Mouse (Mus musculus) kidney, adult 2 months (tissue): ENCODE measurements at regions not wholly inside any gene's neighbourhood (a gene's known extent, or its start where the extent isn't known, plus 50 kb on each side); places are given as distances from the start of the nearest gene placed in this dataset.
"Not testable (repeated sequence)": the region's sequence is repeated elsewhere in the genome, so short reads cannot be mapped to it uniquely, and the experiment has no call there.

ENCODE experiments used
- DNase-seq: peaks from one replicate; pipeline ENCODE4 v3.0.0; 2021
- H3K27ac ChIP-seq: fragments of 200-500 bp; 2 replicates; pipeline ENCODE4 v1.5.1; 2012; ENCODE audit warnings: low read depth, low read length, control low read depth, inconsistent platforms; ENCODE audit not compliant: insufficient read depth
- H3K27me3 ChIP-seq: fragments of 200-500 bp; replicated peaks from 2 replicates; pipeline ENCODE4 v1.6.1; 2012; ENCODE audit warnings: mild to moderate bottlenecking, moderate library complexity, low read length, inconsistent platforms; ENCODE audit not compliant: control insufficient read depth, insufficient read depth
- H3K36me3 ChIP-seq: fragments of 200-500 bp; 2 replicates; pipeline ENCODE4 v1.6.1; 2012; ENCODE audit warnings: mild to moderate bottlenecking, moderate library complexity, low read length, inconsistent platforms; ENCODE audit not compliant: control insufficient read depth, insufficient read depth
- H3K4me1 ChIP-seq: fragments of 200-500 bp; 2 replicates; pipeline ENCODE4 v1.6.1; 2011; ENCODE audit warnings: low read length; ENCODE audit not compliant: control insufficient read depth, insufficient read depth
- H3K4me3 ChIP-seq: fragments of 200-500 bp; 2 replicates; pipeline ENCODE4 v1.5.1; 2011; ENCODE audit warnings: mild to moderate bottlenecking, low read depth, low read length, control low read depth; ENCODE audit not compliant: insufficient read depth
- CTCF ChIP-seq: fragments of 200-500 bp; conservative IDR thresholded peaks from 2 replicates; pipeline ENCODE4 v1.5.1; 2011; ENCODE audit warnings: low read depth, mild to moderate bottlenecking, control low read depth, low read length, moderate library complexity, mixed read lengths; ENCODE audit not compliant: insufficient read depth, insufficient read length
- POLR2A ChIP-seq: fragments of 200-500 bp; IDR thresholded peaks from one replicate; pipeline ENCODE4 v1.6.1; 2011; ENCODE audit warnings: low read depth, low read length, control low read depth
- WGBS: fragments of 180-500 bp; shearing (Covaris S2); methylation state at CpG from one replicate; pipeline ENCODE4 v1.1.7; 2018; 5-methylcytosine and 5-hydroxymethylcytosine counted together

- H3K36me3 ChIP-seq, result no peaks in the 10 kb centered on the region
- H3K4me3 ChIP-seq, result no peak overlapping the region
- H3K27me3 ChIP-seq, result no peaks in the 10 kb centered on the region; the same call in 1 of the 2 replicates
- no peak for DNase-seq
- no peak overlapping the region for H3K27ac ChIP-seq
- no peak for TF ChIP-seq CTCF
- no peak for TF ChIP-seq POLR2A
- H3K4me1 ChIP-seq, result no peaks in the 10 kb centered on the region
- 86% methylated on average over 1 of the region's 1 CpGs for WGBS
These were observed 357.8 kb upstream of the Sema3a start for GRCm38 (mm10) chr5:12767383-12767782.

DNA sequence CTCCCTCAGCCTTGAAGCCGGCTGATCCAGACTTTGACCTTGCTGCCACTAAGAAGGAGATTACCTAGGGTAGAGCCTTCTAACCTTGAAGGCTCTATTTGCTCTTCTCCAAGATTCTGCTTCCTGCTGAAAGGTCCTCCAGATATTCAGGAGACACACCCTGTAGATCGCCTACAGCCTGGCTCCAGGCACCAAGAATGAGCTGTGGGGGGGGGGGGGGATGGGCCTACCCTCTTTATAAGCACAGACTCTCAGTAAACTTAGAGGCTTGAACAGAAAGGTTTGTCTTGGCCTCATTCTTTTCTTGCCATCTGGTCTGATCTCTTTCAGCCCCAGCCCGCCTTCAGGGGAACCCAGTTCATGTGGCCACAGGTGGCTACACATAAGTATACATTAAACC is 342.5 kb upstream of the Sema3a start:
- no peaks in the 10 kb centered on the region for H3K4me1 ChIP-seq

DNA sequence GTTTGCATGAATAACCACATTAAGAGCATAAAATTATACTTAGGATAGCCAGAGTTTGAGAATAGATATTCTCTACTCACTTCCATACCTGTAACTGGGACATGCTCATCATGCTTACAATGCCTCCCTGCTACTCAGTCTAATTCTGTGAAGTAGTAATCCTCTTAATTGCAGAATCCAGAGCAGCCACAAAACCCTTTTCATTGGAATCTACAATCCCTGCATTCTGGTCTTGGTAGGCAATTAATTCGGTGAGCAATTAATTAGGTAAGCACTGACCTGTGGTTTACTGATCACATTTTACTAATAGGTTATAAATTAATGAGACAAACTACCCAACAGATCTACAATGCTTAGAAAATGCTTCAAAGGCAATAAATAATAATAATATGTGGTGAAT is 316.5 kb upstream of the Sema3a start:
- no peak for TF ChIP-seq CTCF
- no peak for TF ChIP-seq POLR2A
- WGBS, result 47% methylated on average over 1 of the region's 1 CpGs
- Histone ChIP-seq H3K27ac (no peak overlapping the region), H3K4me3 (no peak overlapping the region), H3K27me3 (no peaks in the 10 kb centered on the region), H3K4me1 (no peaks in the 10 kb centered on the region), H3K36me3 (no peaks in the 10 kb centered on the region)
- no peak for DNase-seq

More for the DNA sequence above, 342.5 kb upstream of the Sema3a start:
- no peak for DNase-seq
- Histone ChIP-seq H3K27ac (no peak overlapping the region), H3K36me3 (no peaks in the 10 kb centered on the region), H3K4me3 (no peak overlapping the region), H3K27me3 (no peaks in the 10 kb centered on the region)
- TF ChIP-seq POLR2A (no peak), CTCF (no peak)
- WGBS, result 87% methylated on average over 3 of the region's 3 CpGs

GRCm38 (mm10) chr5:12809884-12810283 is 315.3 kb upstream of the Sema3a start:
- no peak overlapping the region for H3K4me3 ChIP-seq
- H3K27ac ChIP-seq, result no peak overlapping the region
- 71% methylated on average over 2 of the region's 2 CpGs for WGBS
- TF ChIP-seq CTCF (no peak), POLR2A (no peak)
- no peaks in the 10 kb centered on the region for H3K36me3 ChIP-seq
- H3K4me1 ChIP-seq, result no peaks in the 10 kb centered on the region
- no peaks in the 10 kb centered on the region for H3K27me3 ChIP-seq
- no peak for DNase-seq

DNA sequence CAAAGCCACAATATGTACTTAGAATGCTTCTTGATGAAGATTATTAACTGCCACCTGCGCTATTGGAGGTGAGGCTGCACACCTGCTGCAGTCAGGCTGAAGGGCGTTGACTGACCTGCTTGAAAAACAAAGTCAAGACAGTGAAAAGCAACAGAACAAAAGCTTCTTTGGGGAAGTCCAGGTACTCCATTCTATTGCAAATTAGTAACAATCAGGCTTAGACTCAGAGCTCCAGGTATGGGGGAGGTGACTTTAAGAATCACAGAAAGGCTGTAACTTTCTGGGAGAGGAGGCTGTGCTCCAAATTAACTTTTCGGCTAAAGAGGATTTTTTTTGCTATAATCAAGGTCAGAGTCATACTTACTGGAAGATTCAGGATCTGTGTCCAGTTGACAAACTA is 278.0 kb upstream of the Sema3a start:
- not testable (repeated sequence) for H3K4me3 ChIP-seq, H3K27ac ChIP-seq, H3K36me3 ChIP-seq, H3K4me1 ChIP-seq, DNase-seq, H3K27me3 ChIP-seq
- WGBS, result 84% methylated on average over 3 of the region's 3 CpGs

DNA sequence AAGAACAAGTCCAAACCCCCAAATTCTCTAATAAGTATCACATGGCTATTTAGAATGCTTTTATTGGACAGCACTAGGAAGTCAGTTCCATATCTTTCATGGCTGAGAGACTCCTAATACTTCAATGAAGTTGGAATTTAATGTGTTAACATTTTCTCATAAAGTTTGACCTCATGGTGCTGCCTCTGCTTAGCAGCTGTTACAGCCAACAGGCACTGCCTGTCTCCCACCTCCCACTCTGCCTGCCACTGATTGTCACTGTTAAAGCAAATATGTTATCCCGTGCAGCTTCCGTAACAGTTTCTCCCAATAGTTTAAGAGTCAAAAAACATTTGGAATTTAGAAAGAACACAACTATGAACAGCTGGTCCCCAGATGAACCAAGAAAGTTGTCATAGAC is 268.3 kb upstream of the Sema3a start:
- Histone ChIP-seq H3K4me3 (no peak overlapping the region), H3K36me3 (no peaks in the 10 kb centered on the region), H3K27me3 (no peaks in the 10 kb centered on the region), H3K27ac (no peak overlapping the region), H3K4me1 (no peaks in the 10 kb centered on the region)
- no peak for DNase-seq
- 63% methylated on average over 2 of the region's 2 CpGs for WGBS
- TF ChIP-seq POLR2A (no peak), CTCF (no peak)

DNA sequence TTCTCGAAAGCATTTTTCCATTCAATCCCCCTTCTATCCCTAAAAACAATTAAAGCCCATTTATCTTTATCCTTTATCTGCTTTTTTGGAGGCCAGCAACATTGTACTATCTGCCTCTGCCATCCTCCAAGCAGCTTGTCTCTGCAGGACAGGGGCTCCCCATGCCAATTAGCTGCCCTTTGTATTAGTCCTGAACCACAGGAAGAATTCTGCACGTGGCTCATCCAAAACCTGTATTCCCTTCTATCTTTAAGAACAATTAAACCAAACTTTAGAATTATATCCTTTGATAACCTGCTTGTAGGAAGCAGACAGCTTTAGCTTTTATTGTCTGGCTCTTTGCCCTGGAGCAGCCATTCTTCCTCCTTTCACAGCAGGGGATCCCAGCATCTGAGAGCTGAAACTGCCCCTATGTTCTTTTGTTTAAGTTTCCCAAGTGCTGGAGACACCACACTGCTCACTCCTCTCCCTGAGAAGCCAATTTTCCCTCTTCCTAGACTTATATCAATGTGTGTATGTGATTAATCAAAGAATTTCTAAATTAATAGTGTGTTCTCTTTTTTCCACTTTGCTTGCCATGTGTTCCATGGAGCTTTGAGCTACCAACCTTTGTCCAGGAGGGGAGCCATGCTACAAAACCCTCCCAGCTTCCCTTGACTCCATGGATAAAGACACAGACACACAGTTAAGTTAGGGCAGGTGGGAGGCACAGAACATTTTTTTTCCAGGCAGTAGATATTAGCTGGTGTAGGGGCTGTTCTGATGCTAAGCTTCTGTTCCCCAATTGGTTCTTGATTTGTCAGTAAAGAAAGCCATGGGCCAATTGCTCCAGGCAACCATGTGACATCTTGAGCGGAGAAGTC is 256.6 kb upstream of the Sema3a start:
- DNase-seq, result no peak
- 58% methylated on average over 3 of the region's 3 CpGs for WGBS

More for the DNA sequence above, 256.6 kb upstream of the Sema3a start:
- no peaks in the 10 kb centered on the region for H3K27me3 ChIP-seq
- TF ChIP-seq POLR2A, result no peak
- TF ChIP-seq CTCF, result no peak
- H3K27ac ChIP-seq, result no peak overlapping the region
- no peaks in the 10 kb centered on the region for H3K4me1 ChIP-seq
- H3K4me3 ChIP-seq, result no peak overlapping the region
- no peaks in the 10 kb centered on the region for H3K36me3 ChIP-seq
